Comparison of ENCODE assay signal across 9 mouse cellular contexts in genomic region chr9:71624793-71625495, GRCm38 (mm10). TPM values are rescaled to one million over a fixed set of nuclear protein-coding genes. Genes with fewer than 3 reads are reported as not detected.
DNase-seq lines count a peak whose midpoint lies in the region; ATAC-seq and TF ChIP-seq lines count a peak whose summit lies in the region.
"Had no signal": no experiment of that assay in that cellular context is flagged by ENCODE, and none has a peak within 500 bp of the region (broad histone marks: within the 10 kb centered on the region; RNA-seq: fewer than 3 reads in every experiment).

No protein-coding gene starts in this region.

- peak; percentile 74 for TF ChIP-seq CTCF in liver, postnatal 0 days (IDR thresholded peaks at IDR 0.05; ENCODE audit: low read depth)

- H3K9ac ChIP-seq in liver, embryonic 12.5 days = no peak overlapping the region
- H3K9ac ChIP-seq in liver, postnatal 0 days (replicated peaks) = no peak overlapping the region
- H3K9ac ChIP-seq: neural tube, embryonic 13.5 days had no signal

- no peak overlapping the region for H3K4me2 ChIP-seq in liver, embryonic 12.5 days
- no peak overlapping the region for H3K4me2 ChIP-seq in liver, postnatal 0 days (ENCODE audit: low read depth, low read length)
- H3K4me2 ChIP-seq: neural tube, embryonic 13.5 days had no signal

- no peaks in the 10 kb centered on the region for H3K36me3 ChIP-seq in liver, embryonic 12.5 days
- H3K36me3 ChIP-seq in liver, postnatal 0 days (replicated peaks; ENCODE audit: insufficient read depth, low read length) = no peaks in the 10 kb centered on the region; the same call in 1 of the 2 replicates
- H3K36me3 ChIP-seq: neural tube, embryonic 13.5 days had no signal

- no peak overlapping the region for H3K4me3 ChIP-seq in liver, embryonic 12.5 days
- no peak overlapping the region for H3K4me3 ChIP-seq in liver, postnatal 0 days (ENCODE audit: low read depth, low read length)
- H3K4me3 ChIP-seq: neural tube, embryonic 13.5 days had no signal

- H3K27ac ChIP-seq in liver, embryonic 12.5 days = no peak overlapping the region
- no peak overlapping the region for H3K27ac ChIP-seq in liver, postnatal 0 days (ENCODE audit: low read depth)
- H3K27ac ChIP-seq: neural tube, embryonic 13.5 days had no signal

- no peak for TF ChIP-seq EP300 in liver, postnatal 0 days (IDR thresholded peaks at IDR 0.05; ENCODE audit: low read depth)

- no peak for ATAC-seq in liver, embryonic 12.5 days
- ATAC-seq in liver, postnatal 0 days = no peak
- ATAC-seq in monocyte, adult 5-6 weeks (replicated peaks; ENCODE audit: insufficient number of reproducible peaks, low FRiP score, low TSS enrichment, poor library complexity, severe bottlenecking) = no peak

- H3K4me1 ChIP-seq in liver, embryonic 12.5 days = no peaks in the 10 kb centered on the region
- peaks cover 3% of the 10 kb centered on the region; the same call in 1 of the 2 replicates for H3K4me1 ChIP-seq in liver, postnatal 0 days (ENCODE audit: insufficient read depth)
- H3K4me1 ChIP-seq: neural tube, embryonic 13.5 days had no signal

- H3K27me3 ChIP-seq in liver, embryonic 12.5 days (replicated peaks) = no peaks in the 10 kb centered on the region
- no peaks in the 10 kb centered on the region for H3K27me3 ChIP-seq in liver, postnatal 0 days (ENCODE audit: insufficient read depth, low read length)
- H3K27me3 ChIP-seq: neural tube, embryonic 13.5 days had no signal

- DNase-seq in liver (peak; percentile 67), adipocyte (ENCODE audit: low spot score) (peak; percentile 39)
- DNase-seq in embryo, embryonic 9.5 days (ENCODE audit: extremely low spot score) = peak; percentile 51
- DNase-seq in kidney, adult 8-10 months = peak; percentile 73 to 80
- peak; percentile 71 for DNase-seq in liver, postnatal 0 days
- DNase-seq in spleen, adult 12 weeks (ENCODE audit: low spot score) = peak; percentile 23

- no peaks in the 10 kb centered on the region for H3K9me3 ChIP-seq in liver, embryonic 12.5 days (replicated peaks)
- H3K9me3 ChIP-seq in liver, postnatal 0 days (ENCODE audit: low read length) = no peaks in the 10 kb centered on the region
- H3K9me3 ChIP-seq: neural tube, embryonic 13.5 days had no signal

- 31% methylated on average over 10 of the region's 10 CpGs for WGBS in liver, embryonic 12.5 days (ENCODE audit: insufficient replicate concordance)
- 31% methylated on average over 10 of the region's 10 CpGs for WGBS in liver, postnatal 0 days (ENCODE audit: insufficient replicate concordance)

RNA-seq across cellular contexts. Expression of gene Myzap, which starts 32.8 kb away (rescaled TPM):
- polyA plus RNA-seq in liver, embryonic 12.5 days (2016; fragmentation: Nextera tagmentation; extraction: Ambion mirVana) = 4.4 TPM in 2 replicates
- 2.8 and 3.7 TPM in 2 replicates for polyA plus RNA-seq in liver, postnatal 0 days (2015; fragmentation: Nextera tagmentation; extraction: Ambion mirVana)
- total RNA-seq in monocyte, adult 5-6 weeks (2017) = 4.8 to 11.3 TPM (median 6.2 TPM) in 3 replicates

Comparison
In these comparisons a context has a peak if more than half of its experiments do, and no peak if none do; other contexts are left out.
1. DNase-seq: peak in every context shown above with its lines; median percentile 76 in kidney, adult 8-10 months; 71 in liver, postnatal 0 days; 67 in liver; 51 in embryo, embryonic 9.5 days; 39 in adipocyte; 23 in spleen, adult 12 weeks.